Mouse (Mus musculus): ENCODE data around the gene Hlcs.

GRCm38 (mm10) chr16:94283972-94284371 lies 29.4 kb downstream of the Hlcs start:
- TF ChIP-seq CTCF (IDR thresholded peaks at IDR 0.05; ENCODE audit: borderline replicate concordance, extremely low read depth, insufficient read depth, insufficient read length) (no peak), POLR2A (IDR thresholded peaks at IDR 0.05; ENCODE audit: borderline replicate concordance, extremely low read depth, insufficient read depth, insufficient read length, poor library complexity, severe bottlenecking) (no peak)
